Mouse (Mus musculus): Measurements from ENCODE around the gene Zfp14.

- TF ChIP-seq CTCF (IDR thresholded peaks at IDR 0.05; ENCODE audit: low read depth), result 0 out of 2 replicates have a peak, but pooled peaks have one; percentile 2
- TF ChIP-seq EP300 (IDR thresholded peaks at IDR 0.05; ENCODE audit: low read depth), result no peak
These were observed 13.4 kb upstream of the Zfp14 start for GRCm38 (mm10) chr7:30064622-30065021.
